Mouse (Mus musculus) duodenum, adult 2 months (tissue): ENCODE results near the gene Gal3st2c. TPM values are rescaled to one million over a fixed set of nuclear protein-coding genes. Genes with fewer than 3 reads are reported as not detected.

ENCODE experiments used
- polyA plus RNA-seq: library from polyadenylated mRNA; depleted of rRNA; stranded (reverse); fragments of >200 nt; gene quantifications from 2 replicates; pipeline ENCODE4 v1.2.3, GENCODE M21; 2012; ENCODE audit warnings: low replicate concordance; rRNA removed

Gal3st2c gene
- 0.04 TPM in 1 of 2 replicates, not detected in the other for polyA plus RNA-seq

DNA sequence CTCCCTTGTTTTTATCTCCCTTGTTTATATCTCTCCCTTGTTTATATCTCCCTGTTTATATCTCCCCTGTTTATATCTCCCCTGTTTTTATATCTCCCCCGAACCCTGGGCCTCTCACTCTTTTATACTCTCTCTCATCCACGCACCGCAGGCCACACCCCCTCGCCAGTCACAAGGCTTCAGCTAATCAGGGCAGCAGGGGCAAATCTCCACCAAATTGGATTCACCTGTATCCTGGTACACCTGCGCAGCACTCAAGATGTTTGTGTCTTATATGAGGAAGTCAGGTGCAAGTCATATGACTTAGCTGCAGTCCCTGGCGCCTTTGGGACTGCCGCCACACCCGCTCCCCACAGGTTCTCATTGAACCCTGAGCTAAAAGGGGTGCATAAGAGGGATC, at the start of gene Gal3st2c:
Gene Gal3st2c, plus strand, starts transcription at position 301 of the 400 bp plus-strand sequence.

DNA sequence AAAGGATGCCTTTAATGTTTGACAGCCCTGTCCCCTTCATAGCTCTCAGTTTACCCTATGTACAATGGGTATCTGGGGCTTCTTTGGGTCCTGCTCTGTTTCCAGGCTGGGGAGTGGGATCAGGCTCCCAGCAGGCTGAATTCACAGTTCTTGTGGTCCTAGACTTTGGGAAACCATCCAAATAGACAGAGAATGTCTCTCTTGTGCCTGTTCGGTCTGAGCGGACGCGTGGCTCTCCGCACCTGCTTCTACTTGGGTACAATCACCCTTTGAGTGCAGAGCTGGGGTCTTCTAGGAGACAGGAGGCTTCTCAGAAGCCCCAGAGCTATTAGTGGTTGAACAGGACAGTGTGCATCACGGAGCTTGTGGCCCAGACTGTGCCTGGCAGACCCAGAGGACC, 29.8 kb downstream of the Gal3st2c start, which contains the start of gene Neu4:
Gene Neu4, plus strand, starts transcription at position 301 of the 400 bp plus-strand sequence.

DNA sequence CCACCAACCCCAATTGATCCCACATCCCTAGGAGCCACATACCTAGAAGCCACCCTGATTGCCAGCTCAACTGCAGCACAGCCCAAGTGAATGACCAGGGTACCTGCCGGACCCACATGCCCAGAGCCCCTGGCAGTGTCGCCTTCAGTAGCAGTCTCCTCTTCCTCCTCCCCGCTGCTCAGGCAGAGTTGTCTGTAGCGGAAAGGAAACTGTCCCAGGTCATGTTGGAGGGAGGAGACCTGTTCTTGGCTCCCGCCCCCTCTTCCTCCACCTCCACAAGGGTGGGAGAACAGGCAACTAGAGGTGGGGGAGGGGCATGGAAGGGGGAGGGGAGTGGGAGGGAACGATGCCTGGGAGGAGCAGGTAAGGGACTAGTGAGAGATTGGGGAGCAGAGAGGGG, 62.1 kb downstream of the Gal3st2c start, which contains the start of gene Pdcd1:
Gene Pdcd1, minus strand, starts transcription at position 181 of the 400 bp plus-strand sequence.

Other genes with a start within 250 kb of the Gal3st2c start
- 36.7 and 53.6 TPM in 2 replicates for gene Atg4b, start 239.0 kb upstream of the Gal3st2c start, polyA plus RNA-seq
- gene Thap4, start 235.6 kb upstream of the Gal3st2c start, polyA plus RNA-seq: 79.5 and 105 TPM in 2 replicates
- 8.9 and 17.8 TPM in 2 replicates for gene Dtymk, start 188.6 kb upstream of the Gal3st2c start, polyA plus RNA-seq
- gene Ing5, start 186.5 kb upstream of the Gal3st2c start, polyA plus RNA-seq: 2.2 and 3.6 TPM in 2 replicates
- gene D2hgdh, start 165.6 kb upstream of the Gal3st2c start, polyA plus RNA-seq: 9.4 and 11.7 TPM in 2 replicates
- 61.7 and 145 TPM in 2 replicates for gene Gal3st2, start 129.2 kb upstream of the Gal3st2c start, polyA plus RNA-seq
- gene Gal3st2b, start 72.2 kb upstream of the Gal3st2c start, polyA plus RNA-seq: 17.0 and 96.0 TPM in 2 replicates
- gene Neu4, start 29.9 kb downstream of the Gal3st2c start, polyA plus RNA-seq: not detected in 2 replicates
- gene Pdcd1, start 62.0 kb downstream of the Gal3st2c start, polyA plus RNA-seq: 0.08 and 0.44 TPM in 2 replicates